Mouse (Mus musculus): ENCODE measurements at regions not wholly inside any gene's neighbourhood (a gene's known extent, or its start where the extent isn't known, plus 50 kb on each side); places are given as distances from the start of the nearest gene placed in this dataset.

- Histone ChIP-seq H3K9me3 (no peaks in the 10 kb centered on the region), H3K9ac (no peak overlapping the region), H3K4me3 (no peak overlapping the region), H3K4me1 (no peaks in the 10 kb centered on the region), H3K36me3 (no peaks in the 10 kb centered on the region), H3K4me2 (replicated peaks) (no peak overlapping the region), H3K27me3 (replicated peaks) (no peaks in the 10 kb centered on the region), H3K27ac (no peak overlapping the region)
- ATAC-seq (ENCODE audit: low FRiP score, low read depth) = no peak
- 75% methylated on average over 3 of the region's 3 CpGs for WGBS
Measured at GRCm38 (mm10) chr4:68536254-68536653, 417.9 kb downstream of the Brinp1 start.

- Histone ChIP-seq H3K27me3 (replicated peaks) (no peaks in the 10 kb centered on the region), H3K36me3 (no peaks in the 10 kb centered on the region), H3K9ac (no peak overlapping the region), H3K4me1 (no peaks in the 10 kb centered on the region), H3K9me3 (no peaks in the 10 kb centered on the region), H3K4me3 (no peak overlapping the region), H3K4me2 (replicated peaks) (no peak overlapping the region), H3K27ac (no peak overlapping the region)
- 62% methylated on average over 1 of the region's 1 CpGs for WGBS
- ATAC-seq (ENCODE audit: low FRiP score, low read depth) = no peak
Measured at GRCm38 (mm10) chr4:68535815-68536214, 418.4 kb downstream of the Brinp1 start.

- Histone ChIP-seq H3K9ac (no peak overlapping the region), H3K4me1 (no peaks in the 10 kb centered on the region), H3K27me3 (replicated peaks) (no peaks in the 10 kb centered on the region), H3K27ac (no peak overlapping the region), H3K4me2 (replicated peaks) (no peak overlapping the region), H3K4me3 (no peak overlapping the region), H3K9me3 (no peaks in the 10 kb centered on the region), H3K36me3 (no peaks in the 10 kb centered on the region)
- WGBS = 87% methylated on average over 3 of the region's 3 CpGs
- no peak for ATAC-seq (ENCODE audit: low FRiP score, low read depth)
Measured at GRCm38 (mm10) chr4:68532056-68532455, 422.1 kb downstream of the Brinp1 start.

GRCm38 (mm10) chr4:68487993-68488392 is 466.2 kb downstream of the Brinp1 start:
- Histone ChIP-seq H3K9me3 (no peaks in the 10 kb centered on the region), H3K4me1 (no peaks in the 10 kb centered on the region), H3K27ac (no peak overlapping the region), H3K36me3 (no peaks in the 10 kb centered on the region), H3K4me2 (replicated peaks) (no peak overlapping the region), H3K4me3 (no peak overlapping the region), H3K9ac (no peak overlapping the region), H3K27me3 (replicated peaks) (no peaks in the 10 kb centered on the region)
- peak; percentile 87 for ATAC-seq (ENCODE audit: low FRiP score, low read depth)
- WGBS = 24% methylated on average over 4 of the region's 4 CpGs

GRCm38 (mm10) chr4:68486876-68487275 is 467.3 kb downstream of the Brinp1 start:
- Histone ChIP-seq H3K9ac (no peak overlapping the region), H3K4me1 (no peaks in the 10 kb centered on the region), H3K9me3 (no peaks in the 10 kb centered on the region), H3K4me2 (replicated peaks) (no peak overlapping the region), H3K27ac (no peak overlapping the region), H3K4me3 (no peak overlapping the region), H3K36me3 (no peaks in the 10 kb centered on the region), H3K27me3 (replicated peaks) (no peaks in the 10 kb centered on the region)
- WGBS = 59% methylated on average over 1 of the region's 1 CpGs
- ATAC-seq (ENCODE audit: low FRiP score, low read depth) = no peak

GRCm38 (mm10) chr4:68461783-68462182 is 492.4 kb downstream of the Brinp1 start:
- Histone ChIP-seq H3K27me3 (replicated peaks) (no peaks in the 10 kb centered on the region), H3K4me3 (no peak overlapping the region), H3K4me1 (no peaks in the 10 kb centered on the region), H3K4me2 (replicated peaks) (no peak overlapping the region), H3K9me3 (no peaks in the 10 kb centered on the region), H3K27ac (no peak overlapping the region), H3K36me3 (no peaks in the 10 kb centered on the region), H3K9ac (no peak overlapping the region)
- ATAC-seq (ENCODE audit: low FRiP score, low read depth) = no peak

- Histone ChIP-seq H3K4me1 (no peaks in the 10 kb centered on the region), H3K27ac (no peak overlapping the region), H3K9ac (no peak overlapping the region), H3K36me3 (no peaks in the 10 kb centered on the region), H3K9me3 (no peaks in the 10 kb centered on the region), H3K27me3 (replicated peaks) (no peaks in the 10 kb centered on the region), H3K4me2 (replicated peaks) (no peak overlapping the region), H3K4me3 (no peak overlapping the region)
- ATAC-seq (ENCODE audit: low FRiP score, low read depth) = no peak
Measured at GRCm38 (mm10) chr4:68416046-68416445, 538.2 kb downstream of the Brinp1 start.

GRCm38 (mm10) chr4:68410785-68411184 is 543.4 kb downstream of the Brinp1 start:
- Histone ChIP-seq H3K4me1 (no peaks in the 10 kb centered on the region), H3K4me3 (no peak overlapping the region), H3K27ac (no peak overlapping the region), H3K36me3 (no peaks in the 10 kb centered on the region), H3K4me2 (replicated peaks) (no peak overlapping the region), H3K9me3 (no peaks in the 10 kb centered on the region), H3K9ac (no peak overlapping the region), H3K27me3 (replicated peaks) (no peaks in the 10 kb centered on the region)
- WGBS = 94% methylated on average over 2 of the region's 2 CpGs
- no peak for ATAC-seq (ENCODE audit: low FRiP score, low read depth)

GRCm38 (mm10) chr4:68404364-68404763 is 549.8 kb downstream of the Brinp1 start:
- no peaks in the 10 kb centered on the region for H3K4me1 ChIP-seq
- ATAC-seq (ENCODE audit: low FRiP score, low read depth) = no peak
- 66% methylated on average over 3 of the region's 3 CpGs for WGBS
- H3K36me3 ChIP-seq = no peaks in the 10 kb centered on the region
- H3K9ac ChIP-seq = no peak overlapping the region
- H3K27me3 ChIP-seq (replicated peaks) = no peaks in the 10 kb centered on the region
- no peak overlapping the region for H3K27ac ChIP-seq
- no peak overlapping the region for H3K4me3 ChIP-seq
- H3K4me2 ChIP-seq (replicated peaks) = no peak overlapping the region
- no peaks in the 10 kb centered on the region for H3K9me3 ChIP-seq

GRCm38 (mm10) chr4:68387097-68387496 is 567.1 kb downstream of the Brinp1 start:
- no peak overlapping the region for H3K4me2 ChIP-seq (replicated peaks)
- no peak overlapping the region for H3K4me3 ChIP-seq
- H3K9ac ChIP-seq = no peak overlapping the region
- no peak for ATAC-seq (ENCODE audit: low FRiP score, low read depth)
- H3K27me3 ChIP-seq (replicated peaks) = no peaks in the 10 kb centered on the region
- H3K4me1 ChIP-seq = no peaks in the 10 kb centered on the region
- no peaks in the 10 kb centered on the region for H3K9me3 ChIP-seq
- H3K36me3 ChIP-seq = no peaks in the 10 kb centered on the region
- no peak overlapping the region for H3K27ac ChIP-seq
- WGBS = 93% methylated on average over 7 of the region's 7 CpGs

- Histone ChIP-seq H3K27me3 (replicated peaks) (no peaks in the 10 kb centered on the region), H3K4me3 (no peak overlapping the region), H3K36me3 (no peaks in the 10 kb centered on the region), H3K4me1 (no peaks in the 10 kb centered on the region), H3K27ac (no peak overlapping the region), H3K9me3 (no peaks in the 10 kb centered on the region), H3K9ac (no peak overlapping the region), H3K4me2 (replicated peaks) (no peak overlapping the region)
- ATAC-seq (ENCODE audit: low FRiP score, low read depth) = no peak
- WGBS = 83% methylated on average over 1 of the region's 1 CpGs
Measured at GRCm38 (mm10) chr4:68382007-68382406, 572.2 kb downstream of the Brinp1 start.

GRCm38 (mm10) chr4:68367983-68368382 is 586.2 kb downstream of the Brinp1 start:
- Histone ChIP-seq H3K27me3 (replicated peaks) (no peaks in the 10 kb centered on the region), H3K27ac (no peak overlapping the region), H3K36me3 (no peaks in the 10 kb centered on the region), H3K4me1 (no peaks in the 10 kb centered on the region), H3K4me3 (no peak overlapping the region), H3K4me2 (replicated peaks) (no peak overlapping the region), H3K9ac (no peak overlapping the region), H3K9me3 (no peaks in the 10 kb centered on the region)
- no peak for ATAC-seq (ENCODE audit: low FRiP score, low read depth)
- 77% methylated on average over 2 of the region's 2 CpGs for WGBS

GRCm38 (mm10) chr4:68319575-68319974 is 634.6 kb downstream of the Brinp1 start:
- H3K27ac ChIP-seq = no peak overlapping the region
- 45% methylated on average over 3 of the region's 3 CpGs for WGBS
- ATAC-seq (ENCODE audit: low FRiP score, low read depth) = no peak

GRCm38 (mm10) chr4:68312751-68313150 is 641.4 kb downstream of the Brinp1 start:
- Histone ChIP-seq H3K4me2 (replicated peaks) (no peak overlapping the region), H3K4me3 (no peak overlapping the region), H3K27ac (no peak overlapping the region), H3K4me1 (no peaks in the 10 kb centered on the region), H3K36me3 (no peaks in the 10 kb centered on the region), H3K9ac (no peak overlapping the region), H3K9me3 (no peaks in the 10 kb centered on the region), H3K27me3 (replicated peaks) (no peaks in the 10 kb centered on the region)
- WGBS = 95% methylated on average over 4 of the region's 4 CpGs
- ATAC-seq (ENCODE audit: low FRiP score, low read depth) = no peak

More at GRCm38 (mm10) chr4:68319575-68319974, 634.6 kb downstream of the Brinp1 start:
- Histone ChIP-seq H3K4me3 (no peak overlapping the region), H3K9me3 (no peaks in the 10 kb centered on the region), H3K27me3 (replicated peaks) (no peaks in the 10 kb centered on the region), H3K9ac (no peak overlapping the region), H3K4me2 (replicated peaks) (no peak overlapping the region), H3K36me3 (no peaks in the 10 kb centered on the region), H3K4me1 (no peaks in the 10 kb centered on the region)

All from neural tube, embryonic 12.5 days (tissue).